Mouse (Mus musculus) hindbrain, embryonic 12.5 days (tissue): ENCODE results near the gene Lsm11. TPM values are rescaled to one million over a fixed set of nuclear protein-coding genes. Genes with fewer than 3 reads are reported as not detected.

Experiments
- ATAC-seq: fragments of 200-750 bp; cut with Nextera tagmentation; 2 replicates; pipeline ENCODE4 v1.8.0; 2017; ENCODE audit warnings: moderate TSS enrichment; ENCODE audit not compliant: low FRiP score
- H3K27ac ChIP-seq: fragments of 300-500 bp; sonication (generic); 2 replicates; pipeline ENCODE4 v1.5.1; 2016; ENCODE audit warnings: mild to moderate bottlenecking
- H3K27me3 ChIP-seq: fragments of 300-500 bp; sonication (generic); 2 replicates; pipeline ENCODE4 v1.6.1; 2016; ENCODE audit warnings: mild to moderate bottlenecking
- H3K36me3 ChIP-seq: fragments of 300-500 bp; sonication (generic); 2 replicates; pipeline ENCODE4 v1.6.1; 2016; ENCODE audit warnings: mild to moderate bottlenecking
- H3K4me1 ChIP-seq: fragments of 300-500 bp; sonication (generic); 2 replicates; pipeline ENCODE4 v1.6.1; 2016
- H3K4me2 ChIP-seq: fragments of 300-500 bp; sonication (generic); replicated peaks from 2 replicates; pipeline ENCODE4 v1.6.1; 2016; ENCODE audit warnings: mild to moderate bottlenecking
- H3K4me3 ChIP-seq: fragments of 300-500 bp; sonication (generic); 2 replicates; pipeline ENCODE4 v1.5.1; 2016; ENCODE audit warnings: mild to moderate bottlenecking
- H3K9ac ChIP-seq: fragments of 300-500 bp; sonication (generic); 2 replicates; pipeline ENCODE4 v1.6.1; 2016; ENCODE audit warnings: mild to moderate bottlenecking, moderate library complexity
- H3K9me3 ChIP-seq: fragments of 300-500 bp; sonication (generic); replicated peaks from 2 replicates; pipeline ENCODE4 v1.6.1; 2016; ENCODE audit warnings: mild to moderate bottlenecking
- WGBS: fragments of 180-500 bp; shearing (Covaris S2); methylation state at CpG from one replicate; pipeline ENCODE4 v1.1.7; 2016; 5-methylcytosine and 5-hydroxymethylcytosine counted together
- polyA plus RNA-seq: library from polyadenylated mRNA; unstranded; fragments of >200 nt; fragmentation: Nextera tagmentation; extraction: Ambion mirVana; gene quantifications from 2 replicates; pipeline ENCODE4 v1.2.1, GENCODE M21; 2016

Gene Lsm11
- 16.9 and 17.3 TPM in 2 replicates for polyA plus RNA-seq

- H3K9ac ChIP-seq = peak within 1 kb of the TSS; percentile 90
- no peaks in the 10 kb centered on the region for H3K27me3 ChIP-seq
- WGBS = under 1% methylated on average over 55 of the region's 55 CpGs
- H3K27ac ChIP-seq = peak within 1 kb of the TSS; percentile 83
- peak within 1 kb of the TSS; percentile 75 for H3K4me3 ChIP-seq
- H3K36me3 ChIP-seq = peaks cover 16% of the 10 kb centered on the region; the same call in 1 of the 2 replicates
- peak; percentile 93 for ATAC-seq
- H3K4me1 ChIP-seq = peaks cover 19% of the 10 kb centered on the region
- H3K4me2 ChIP-seq = peak within 1 kb of the TSS; percentile 78
- H3K9me3 ChIP-seq = no peaks in the 10 kb centered on the region
These were observed at the start of gene Lsm11 for GRCm38 (mm10) chr11:45944643-45945156. TSS of gene Lsm11 (minus strand) at chr11:45944935.

- ATAC-seq = no peak
- H3K27ac ChIP-seq = no peak overlapping the region
- WGBS = 54% methylated on average over 13 of the region's 13 CpGs
- 0 out of 2 replicates have a peak overlapping the region, but pooled peaks have one; percentile 9 for H3K4me3 ChIP-seq
- no peak overlapping the region for H3K9ac ChIP-seq
- peaks cover 3% of the 10 kb centered on the region; the same call in 1 of the 2 replicates for H3K4me1 ChIP-seq
- H3K36me3 ChIP-seq = no peaks in the 10 kb centered on the region
- no peaks in the 10 kb centered on the region; the same call in 1 of the 2 replicates for H3K27me3 ChIP-seq
- H3K4me2 ChIP-seq = peak overlapping the region; percentile 44
- no peaks in the 10 kb centered on the region for H3K9me3 ChIP-seq
These were observed 47.4 kb upstream of the Lsm11 start for GRCm38 (mm10) chr11:45992087-45992486.

- H3K9me3 ChIP-seq = no peaks in the 10 kb centered on the region
- WGBS = 9% methylated on average over 16 of the region's 16 CpGs
- peak overlapping the region; percentile 9; the same call in 1 of the 2 replicates for H3K4me3 ChIP-seq
- no peaks in the 10 kb centered on the region for H3K36me3 ChIP-seq
- no peak overlapping the region for H3K9ac ChIP-seq
- ATAC-seq = peak; percentile 38; the same call in 1 of the 2 replicates
- no peak overlapping the region for H3K27ac ChIP-seq
- no peaks in the 10 kb centered on the region; the same call in 1 of the 2 replicates for H3K27me3 ChIP-seq
- peak overlapping the region; percentile 44 for H3K4me2 ChIP-seq
- H3K4me1 ChIP-seq = peaks cover 3% of the 10 kb centered on the region; the same call in 1 of the 2 replicates
These were observed 46.9 kb upstream of the Lsm11 start for GRCm38 (mm10) chr11:45991604-45992003.

- H3K27me3 ChIP-seq = no peaks in the 10 kb centered on the region
- peak; percentile 59 for ATAC-seq
- H3K36me3 ChIP-seq = no peaks in the 10 kb centered on the region
- peak overlapping the region; percentile 72 for H3K4me2 ChIP-seq
- H3K4me3 ChIP-seq = peak overlapping the region; percentile 64
- 38% methylated on average over 19 of the region's 19 CpGs for WGBS
- H3K27ac ChIP-seq = peak overlapping the region; percentile 64
- H3K4me1 ChIP-seq = 0 out of 2 replicates have a peak, but pooled peaks cover 5% of the 10 kb centered on the region
- peak overlapping the region; percentile 80 for H3K9ac ChIP-seq
- no peaks in the 10 kb centered on the region for H3K9me3 ChIP-seq
These were observed 36.1 kb upstream of the Lsm11 start for GRCm38 (mm10) chr11:45980893-45981253.

GRCm38 (mm10) chr11:45979946-45980892 lies 35.5 kb upstream of the Lsm11 start, which contains the start of gene Sox30:
TSS of gene Sox30 (plus strand) at chr11:45980310.
- H3K9me3 ChIP-seq = no peaks in the 10 kb centered on the region
- H3K27me3 ChIP-seq = no peaks in the 10 kb centered on the region
- H3K9ac ChIP-seq = peak within 1 kb of the TSS; percentile 80
- peak within 1 kb of the TSS; percentile 64 for H3K27ac ChIP-seq
- ATAC-seq = peak; percentile 98
- H3K36me3 ChIP-seq = no peaks in the 10 kb centered on the region
- peak within 1 kb of the TSS; percentile 64 for H3K4me3 ChIP-seq
- H3K4me1 ChIP-seq = 0 out of 2 replicates have a peak, but pooled peaks cover 5% of the 10 kb centered on the region
- 7% methylated on average over 97 of the region's 115 CpGs for WGBS
- H3K4me2 ChIP-seq = peak within 1 kb of the TSS; percentile 72

GRCm38 (mm10) chr11:45976061-45976460 lies 31.3 kb upstream of the Lsm11 start:
- no peaks in the 10 kb centered on the region; the same call in 1 of the 2 replicates for H3K27me3 ChIP-seq
- H3K4me3 ChIP-seq = no peak overlapping the region
- H3K9ac ChIP-seq = no peak overlapping the region
- 0 out of 2 replicates have a peak, but pooled peaks cover 3% of the 10 kb centered on the region for H3K4me1 ChIP-seq
- no peaks in the 10 kb centered on the region for H3K36me3 ChIP-seq
- WGBS = 77% methylated on average over 3 of the region's 3 CpGs
- ATAC-seq = no peak
- no peak overlapping the region for H3K4me2 ChIP-seq
- H3K27ac ChIP-seq = no peak overlapping the region
- H3K9me3 ChIP-seq = no peaks in the 10 kb centered on the region

- Histone ChIP-seq H3K36me3 (no peaks in the 10 kb centered on the region), H3K4me2 (no peak overlapping the region), H3K9me3 (no peaks in the 10 kb centered on the region), H3K4me3 (no peak overlapping the region), H3K27me3 (no peaks in the 10 kb centered on the region; the same call in 1 of the 2 replicates), H3K27ac (no peak overlapping the region), H3K9ac (no peak overlapping the region), H3K4me1 (no peaks in the 10 kb centered on the region)
- no peak for ATAC-seq
- WGBS = 87% methylated on average over 8 of the region's 8 CpGs
These were observed 29.7 kb upstream of the Lsm11 start for GRCm38 (mm10) chr11:45974466-45974865.

- no peak overlapping the region for H3K4me3 ChIP-seq
- no peaks in the 10 kb centered on the region; the same call in 1 of the 2 replicates for H3K27me3 ChIP-seq
- H3K4me2 ChIP-seq = no peak overlapping the region
- no peak overlapping the region for H3K27ac ChIP-seq
- H3K9me3 ChIP-seq = no peaks in the 10 kb centered on the region
- 83% methylated on average over 5 of the region's 5 CpGs for WGBS
- no peak overlapping the region for H3K9ac ChIP-seq
- no peaks in the 10 kb centered on the region for H3K4me1 ChIP-seq
- ATAC-seq = no peak
- no peaks in the 10 kb centered on the region for H3K36me3 ChIP-seq
These were observed 28.9 kb upstream of the Lsm11 start for GRCm38 (mm10) chr11:45973635-45974034.

- Histone ChIP-seq H3K9ac (no peak overlapping the region), H3K4me3 (no peak overlapping the region), H3K4me1 (no peaks in the 10 kb centered on the region), H3K27me3 (no peaks in the 10 kb centered on the region; the same call in 1 of the 2 replicates), H3K9me3 (no peaks in the 10 kb centered on the region), H3K36me3 (no peaks in the 10 kb centered on the region), H3K27ac (no peak overlapping the region), H3K4me2 (no peak overlapping the region)
- WGBS = 86% methylated on average over 3 of the region's 3 CpGs
- ATAC-seq = no peak
These were observed 23.7 kb upstream of the Lsm11 start for GRCm38 (mm10) chr11:45968466-45968865.

- no peak for ATAC-seq
- H3K27me3 ChIP-seq = no peaks in the 10 kb centered on the region
- no peak overlapping the region for H3K4me3 ChIP-seq
- H3K9me3 ChIP-seq = no peaks in the 10 kb centered on the region
- H3K36me3 ChIP-seq = no peaks in the 10 kb centered on the region
- H3K9ac ChIP-seq = no peak overlapping the region
- H3K4me2 ChIP-seq = no peak overlapping the region
- WGBS = 89% methylated on average over 4 of the region's 4 CpGs
- H3K4me1 ChIP-seq = no peaks in the 10 kb centered on the region
- no peak overlapping the region for H3K27ac ChIP-seq
These were observed 22.2 kb upstream of the Lsm11 start for GRCm38 (mm10) chr11:45966896-45967295.

- Histone ChIP-seq H3K4me2 (no peak overlapping the region), H3K9me3 (no peaks in the 10 kb centered on the region), H3K9ac (no peak overlapping the region), H3K27me3 (no peaks in the 10 kb centered on the region), H3K4me3 (no peak overlapping the region), H3K4me1 (no peaks in the 10 kb centered on the region), H3K27ac (no peak overlapping the region), H3K36me3 (no peaks in the 10 kb centered on the region)
- 88% methylated on average over 5 of the region's 5 CpGs for WGBS
- no peak for ATAC-seq
These were observed 15.3 kb upstream of the Lsm11 start for GRCm38 (mm10) chr11:45960003-45960402.

- no peaks in the 10 kb centered on the region for H3K9me3 ChIP-seq
- H3K27ac ChIP-seq = no peak overlapping the region
- no peak overlapping the region for H3K4me3 ChIP-seq
- 83% methylated on average over 3 of the region's 3 CpGs for WGBS
- H3K4me1 ChIP-seq = 0 out of 2 replicates have a peak, but pooled peaks cover 3% of the 10 kb centered on the region
- no peaks in the 10 kb centered on the region for H3K27me3 ChIP-seq
- no peak overlapping the region for H3K9ac ChIP-seq
- no peak overlapping the region for H3K4me2 ChIP-seq
- H3K36me3 ChIP-seq = no peaks in the 10 kb centered on the region
- no peak for ATAC-seq
These were observed 14.9 kb upstream of the Lsm11 start for GRCm38 (mm10) chr11:45959598-45959997.
